Mouse (Mus musculus) erythroblast, embryonic 14.5 days (primary cell): ENCODE results near the gene AU018091.

Experiments
- GATA1 ChIP-seq: IDR thresholded peaks from 2 replicates; pipeline ENCODE4 v1.6.1; 2012; ENCODE audit warnings: low read length, inconsistent platforms, mixed read lengths
- TAL1 ChIP-seq: IDR thresholded peaks from 3 replicates; pipeline ENCODE4 v1.6.1; 2012; ENCODE audit warnings: low read length, inconsistent platforms, mixed read lengths

- TF ChIP-seq GATA1: no peak
- no peak for TF ChIP-seq TAL1
Measured at GRCm38 (mm10) chr7:3203890-3204289, 34.9 kb upstream of the AU018091 start.
